Mouse (Mus musculus): ENCODE results near the gene Hexdc.

Hexdc gene

GRCm38 (mm10) chr11:121204161-121205006 is at the start of gene Hexdc, which contains the start of gene Ogfod3:
TSS of gene Hexdc (plus strand) at chr11:121204433.
TSS of gene Ogfod3 (minus strand) at chr11:121204711.
- H3K36me3 ChIP-seq (ENCODE audit: control insufficient read depth, insufficient read depth, low read length, poor library complexity, severe bottlenecking) = peaks cover 3% of the 10 kb centered on the region; the same call in 1 of the 2 replicates
- H3K27me3 ChIP-seq (ENCODE audit: control insufficient read depth, insufficient read depth, low read length, poor library complexity, severe bottlenecking) = no peaks in the 10 kb centered on the region
- peak; percentile 98 for DNase-seq (ENCODE audit: low read depth, low spot score)

GRCm38 (mm10) chr11:121156411-121156891 is 47.8 kb upstream of the Hexdc start:
- Histone ChIP-seq H3K27me3 (ENCODE audit: control insufficient read depth, insufficient read depth, low read length, poor library complexity, severe bottlenecking) (no peaks in the 10 kb centered on the region), H3K36me3 (ENCODE audit: control insufficient read depth, insufficient read depth, low read length, poor library complexity, severe bottlenecking) (no peaks in the 10 kb centered on the region)
- DNase-seq (ENCODE audit: low read depth, low spot score) = no peak

- H3K27me3 ChIP-seq (ENCODE audit: control insufficient read depth, insufficient read depth, low read length, poor library complexity, severe bottlenecking) = no peaks in the 10 kb centered on the region
- DNase-seq (ENCODE audit: low read depth, low spot score) = no peak
- H3K36me3 ChIP-seq (ENCODE audit: control insufficient read depth, insufficient read depth, low read length, poor library complexity, severe bottlenecking) = no peaks in the 10 kb centered on the region
Observed at GRCm38 (mm10) chr11:121159971-121160370, 44.3 kb upstream of the Hexdc start, which contains the start of gene Uts2r. TSS of gene Uts2r (plus strand) at chr11:121160271.

- Histone ChIP-seq H3K27me3 (ENCODE audit: control insufficient read depth, insufficient read depth, low read length, poor library complexity, severe bottlenecking) (no peaks in the 10 kb centered on the region), H3K36me3 (ENCODE audit: control insufficient read depth, insufficient read depth, low read length, poor library complexity, severe bottlenecking) (no peaks in the 10 kb centered on the region)
- no peak for DNase-seq (ENCODE audit: low read depth, low spot score)
Observed at GRCm38 (mm10) chr11:121160636-121161346, 43.4 kb upstream of the Hexdc start.

- no peaks in the 10 kb centered on the region for H3K27me3 ChIP-seq (ENCODE audit: control insufficient read depth, insufficient read depth, low read length, poor library complexity, severe bottlenecking)
- H3K36me3 ChIP-seq (ENCODE audit: control insufficient read depth, insufficient read depth, low read length, poor library complexity, severe bottlenecking) = no peaks in the 10 kb centered on the region
- no peak for DNase-seq (ENCODE audit: low read depth, low spot score)
Observed at GRCm38 (mm10) chr11:121163751-121164150, 40.5 kb upstream of the Hexdc start.

GRCm38 (mm10) chr11:121173203-121173602 is 31.0 kb upstream of the Hexdc start:
- Histone ChIP-seq H3K36me3 (ENCODE audit: control insufficient read depth, insufficient read depth, low read length, poor library complexity, severe bottlenecking) (no peaks in the 10 kb centered on the region), H3K27me3 (ENCODE audit: control insufficient read depth, insufficient read depth, low read length, poor library complexity, severe bottlenecking) (no peaks in the 10 kb centered on the region)
- DNase-seq (ENCODE audit: low read depth, low spot score) = no peak

- no peak for DNase-seq (ENCODE audit: low read depth, low spot score)
- H3K27me3 ChIP-seq (ENCODE audit: control insufficient read depth, insufficient read depth, low read length, poor library complexity, severe bottlenecking) = no peaks in the 10 kb centered on the region
- H3K36me3 ChIP-seq (ENCODE audit: control insufficient read depth, insufficient read depth, low read length, poor library complexity, severe bottlenecking) = no peaks in the 10 kb centered on the region
Observed at GRCm38 (mm10) chr11:121174234-121174633, 30.0 kb upstream of the Hexdc start.

GRCm38 (mm10) chr11:121176285-121177270 is 27.7 kb upstream of the Hexdc start:
- Histone ChIP-seq H3K36me3 (ENCODE audit: control insufficient read depth, insufficient read depth, low read length, poor library complexity, severe bottlenecking) (no peaks in the 10 kb centered on the region), H3K27me3 (ENCODE audit: control insufficient read depth, insufficient read depth, low read length, poor library complexity, severe bottlenecking) (no peaks in the 10 kb centered on the region)
- DNase-seq (ENCODE audit: low read depth, low spot score) = peak; percentile 75

GRCm38 (mm10) chr11:121189681-121190080 is 14.6 kb upstream of the Hexdc start:
- no peak for DNase-seq (ENCODE audit: low read depth, low spot score)
- H3K36me3 ChIP-seq (ENCODE audit: control insufficient read depth, insufficient read depth, low read length, poor library complexity, severe bottlenecking) = no peaks in the 10 kb centered on the region
- H3K27me3 ChIP-seq (ENCODE audit: control insufficient read depth, insufficient read depth, low read length, poor library complexity, severe bottlenecking) = no peaks in the 10 kb centered on the region

- no peaks in the 10 kb centered on the region for H3K36me3 ChIP-seq (ENCODE audit: control insufficient read depth, insufficient read depth, low read length, poor library complexity, severe bottlenecking)
- no peaks in the 10 kb centered on the region for H3K27me3 ChIP-seq (ENCODE audit: control insufficient read depth, insufficient read depth, low read length, poor library complexity, severe bottlenecking)
- no peak for DNase-seq (ENCODE audit: low read depth, low spot score)
Observed at GRCm38 (mm10) chr11:121192742-121193141, 11.5 kb upstream of the Hexdc start.

- Histone ChIP-seq H3K27me3 (ENCODE audit: control insufficient read depth, insufficient read depth, low read length, poor library complexity, severe bottlenecking) (no peaks in the 10 kb centered on the region), H3K36me3 (ENCODE audit: control insufficient read depth, insufficient read depth, low read length, poor library complexity, severe bottlenecking) (no peaks in the 10 kb centered on the region)
- DNase-seq (ENCODE audit: low read depth, low spot score) = no peak
Observed at GRCm38 (mm10) chr11:121193415-121193814, 10.8 kb upstream of the Hexdc start.

GRCm38 (mm10) chr11:121198622-121199021 is 5.6 kb upstream of the Hexdc start:
- no peaks in the 10 kb centered on the region for H3K27me3 ChIP-seq (ENCODE audit: control insufficient read depth, insufficient read depth, low read length, poor library complexity, severe bottlenecking)
- DNase-seq (ENCODE audit: low read depth, low spot score) = no peak

GRCm38 (mm10) chr11:121199851-121200250 is 4.4 kb upstream of the Hexdc start:
- Histone ChIP-seq H3K27me3 (ENCODE audit: control insufficient read depth, insufficient read depth, low read length, poor library complexity, severe bottlenecking) (no peaks in the 10 kb centered on the region), H3K36me3 (ENCODE audit: control insufficient read depth, insufficient read depth, low read length, poor library complexity, severe bottlenecking) (no peaks in the 10 kb centered on the region)
- no peak for DNase-seq (ENCODE audit: low read depth, low spot score)

More at GRCm38 (mm10) chr11:121198622-121199021, 5.6 kb upstream of the Hexdc start:
- no peaks in the 10 kb centered on the region for H3K36me3 ChIP-seq (ENCODE audit: control insufficient read depth, insufficient read depth, low read length, poor library complexity, severe bottlenecking)

- DNase-seq (ENCODE audit: low read depth, low spot score) = no peak
- H3K36me3 ChIP-seq (ENCODE audit: control insufficient read depth, insufficient read depth, low read length, poor library complexity, severe bottlenecking) = no peaks in the 10 kb centered on the region
- H3K27me3 ChIP-seq (ENCODE audit: control insufficient read depth, insufficient read depth, low read length, poor library complexity, severe bottlenecking) = no peaks in the 10 kb centered on the region
Observed at GRCm38 (mm10) chr11:121200781-121201180, 3.5 kb upstream of the Hexdc start.

Data from splenic B cell, adult 2 months (primary cell).